Mouse (Mus musculus) neural tube, embryonic 11.5 days (tissue): Measurements from ENCODE around the gene Zfp775. TPM values are rescaled to one million over a fixed set of nuclear protein-coding genes. Genes with fewer than 3 reads are reported as not detected.

Source experiments
- ATAC-seq: fragments of 200-750 bp; cut with Nextera tagmentation; 2 replicates; pipeline ENCODE4 v1.8.0; 2017; ENCODE audit warnings: moderate number of reproducible peaks, mild to moderate bottlenecking, moderate TSS enrichment, moderate library complexity; ENCODE audit not compliant: insufficient read depth, low FRiP score, low TSS enrichment
- DNase-seq: peaks from one replicate; pipeline ENCODE4 v3.0.0-alpha.2; 2015; ENCODE audit warnings: low spot score
- H3K27ac ChIP-seq: fragments of 300-500 bp; sonication (generic); 2 replicates; pipeline ENCODE4 v1.5.1; 2014; ENCODE audit warnings: low read depth, mild to moderate bottlenecking, low read length
- H3K27me3 ChIP-seq: fragments of 300-500 bp; sonication (generic); 2 replicates; pipeline ENCODE4 v1.6.1; 2014; ENCODE audit warnings: mild to moderate bottlenecking, low read length, mixed read lengths; ENCODE audit not compliant: control insufficient read depth, insufficient read depth
- H3K36me3 ChIP-seq: fragments of 300-500 bp; sonication (generic); 2 replicates; pipeline ENCODE4 v1.6.1; 2014; ENCODE audit warnings: mild to moderate bottlenecking, low read length, moderate library complexity, mixed read lengths; ENCODE audit not compliant: control insufficient read depth, insufficient read depth
- H3K4me1 ChIP-seq: fragments of 300-500 bp; sonication (generic); 2 replicates; pipeline ENCODE4 v1.6.1; 2014; ENCODE audit warnings: low read length, mixed read lengths; ENCODE audit not compliant: control insufficient read depth, insufficient read depth
- H3K4me2 ChIP-seq: fragments of 300-500 bp; sonication (generic); 2 replicates; pipeline ENCODE4 v1.6.1; 2014; ENCODE audit warnings: low read depth, mild to moderate bottlenecking, moderate library complexity
- H3K4me3 ChIP-seq: fragments of 300-500 bp; sonication (generic); 2 replicates; pipeline ENCODE4 v1.5.1; 2014; ENCODE audit warnings: low read depth, low read length
- H3K9ac ChIP-seq: fragments of 300-500 bp; sonication (generic); 2 replicates; pipeline ENCODE4 v1.6.1; 2014; ENCODE audit warnings: mild to moderate bottlenecking, low read length
- H3K9me3 ChIP-seq: fragments of 300-500 bp; sonication (generic); 2 replicates; pipeline ENCODE4 v1.6.1; 2016; ENCODE audit warnings: low read length; ENCODE audit not compliant: control insufficient read depth
- WGBS: fragments of 180-500 bp; shearing (Covaris S2); extraction: QIAGEN DNeasy Blood & Tissue Kit; methylation state at CpG from one replicate; pipeline ENCODE4 v1.1.7; 2014; 5-methylcytosine and 5-hydroxymethylcytosine counted together
- polyA plus RNA-seq: library from polyadenylated mRNA; unstranded; fragments of >200 nt; fragmentation: Nextera tagmentation; extraction: Ambion mirVana; gene quantifications from 2 replicates; pipeline ENCODE4 v1.2.1, GENCODE M21; 2014

Zfp775 gene
- polyA plus RNA-seq, 1 experiment from 2014 or later = 9.3 TPM

DNA sequence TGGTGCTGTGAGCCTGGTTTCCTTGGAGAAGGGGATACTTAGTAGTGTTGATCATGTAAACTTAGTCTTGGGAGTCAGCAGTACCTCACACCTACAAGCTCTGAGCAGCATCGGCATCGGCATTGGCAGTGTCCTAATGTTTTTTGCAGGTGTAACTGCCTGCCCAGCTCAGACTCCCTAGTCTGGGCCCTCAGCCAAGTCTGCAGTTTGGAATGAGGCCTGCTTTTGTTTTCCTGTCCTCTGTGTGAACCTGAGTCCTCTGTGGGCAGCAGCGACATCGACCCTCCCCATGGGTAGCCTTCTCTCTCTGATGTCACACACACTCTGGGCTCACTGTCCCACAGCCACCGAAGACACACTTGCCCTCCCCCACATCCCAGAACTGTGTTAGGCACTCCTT is 35.6 kb upstream of the Zfp775 start:
- peaks cover 2% of the 10 kb centered on the region; the same call in 1 of the 2 replicates for H3K36me3 ChIP-seq
- no peak for ATAC-seq

DNA sequence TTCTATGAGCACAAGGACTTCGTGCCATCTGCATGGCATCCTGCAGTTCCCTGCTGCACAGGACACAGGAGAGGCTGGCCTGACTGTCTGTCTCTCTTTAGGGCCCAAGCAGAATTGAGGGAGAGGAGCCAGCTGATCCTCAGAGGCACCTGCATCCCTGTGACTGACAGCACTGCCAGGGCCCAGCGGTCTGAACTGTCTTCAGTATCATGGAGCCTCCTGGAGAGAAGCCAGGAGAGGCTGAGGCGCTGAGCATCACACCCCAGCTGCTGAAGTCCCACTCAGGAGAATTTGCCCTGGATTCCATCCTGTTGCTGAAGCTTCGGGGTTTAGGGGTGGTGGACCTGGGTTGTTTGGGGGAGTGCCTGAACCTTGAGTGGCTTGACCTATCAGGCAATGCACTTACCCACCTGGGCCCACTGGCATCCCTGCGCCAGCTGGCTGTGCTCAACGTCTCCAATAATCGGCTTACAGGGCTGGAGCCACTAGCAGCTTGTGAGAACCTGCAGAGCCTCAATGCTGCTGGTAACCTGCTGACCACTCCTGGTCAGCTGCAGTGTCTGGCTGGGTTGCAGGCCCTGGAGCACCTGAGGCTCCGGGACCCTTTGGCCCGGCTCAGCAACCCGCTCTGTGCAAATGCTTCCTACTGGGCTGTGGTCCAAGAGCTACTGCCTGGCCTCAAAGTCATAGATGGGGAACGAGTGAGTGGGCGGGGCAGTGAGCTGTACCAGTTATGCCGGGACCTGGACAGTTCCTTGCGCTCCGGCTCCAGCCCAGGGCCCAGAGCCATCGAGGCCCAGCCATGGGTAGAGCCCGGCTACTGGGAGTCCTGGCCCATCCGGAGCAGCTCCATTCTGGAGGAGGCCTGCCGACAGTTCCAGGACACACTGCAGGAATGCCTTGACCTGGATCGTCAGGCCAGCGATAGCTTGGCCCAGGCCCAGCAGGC is 33.6 kb upstream of the Zfp775 start:
- no peak for ATAC-seq
- 88% methylated on average over 21 of the region's 21 CpGs for WGBS
- Histone ChIP-seq H3K36me3 (peaks cover 2% of the 10 kb centered on the region; the same call in 1 of the 2 replicates), H3K4me1 (no peaks in the 10 kb centered on the region), H3K9ac (no peak overlapping the region), H3K27me3 (no peaks in the 10 kb centered on the region), H3K4me2 (no peak overlapping the region), H3K27ac (no peak overlapping the region), H3K4me3 (no peak overlapping the region), H3K9me3 (no peaks in the 10 kb centered on the region)
- no peak for DNase-seq

More for the DNA sequence above, 35.6 kb upstream of the Zfp775 start:
- WGBS = 63% methylated on average over 5 of the region's 5 CpGs
- no peak overlapping the region for H3K4me3 ChIP-seq
- no peaks in the 10 kb centered on the region for H3K4me1 ChIP-seq
- no peak overlapping the region for H3K4me2 ChIP-seq
- H3K27ac ChIP-seq = no peak overlapping the region
- no peak overlapping the region for H3K9ac ChIP-seq
- no peaks in the 10 kb centered on the region for H3K9me3 ChIP-seq
- peak; percentile 24 for DNase-seq
- no peaks in the 10 kb centered on the region for H3K27me3 ChIP-seq

DNA sequence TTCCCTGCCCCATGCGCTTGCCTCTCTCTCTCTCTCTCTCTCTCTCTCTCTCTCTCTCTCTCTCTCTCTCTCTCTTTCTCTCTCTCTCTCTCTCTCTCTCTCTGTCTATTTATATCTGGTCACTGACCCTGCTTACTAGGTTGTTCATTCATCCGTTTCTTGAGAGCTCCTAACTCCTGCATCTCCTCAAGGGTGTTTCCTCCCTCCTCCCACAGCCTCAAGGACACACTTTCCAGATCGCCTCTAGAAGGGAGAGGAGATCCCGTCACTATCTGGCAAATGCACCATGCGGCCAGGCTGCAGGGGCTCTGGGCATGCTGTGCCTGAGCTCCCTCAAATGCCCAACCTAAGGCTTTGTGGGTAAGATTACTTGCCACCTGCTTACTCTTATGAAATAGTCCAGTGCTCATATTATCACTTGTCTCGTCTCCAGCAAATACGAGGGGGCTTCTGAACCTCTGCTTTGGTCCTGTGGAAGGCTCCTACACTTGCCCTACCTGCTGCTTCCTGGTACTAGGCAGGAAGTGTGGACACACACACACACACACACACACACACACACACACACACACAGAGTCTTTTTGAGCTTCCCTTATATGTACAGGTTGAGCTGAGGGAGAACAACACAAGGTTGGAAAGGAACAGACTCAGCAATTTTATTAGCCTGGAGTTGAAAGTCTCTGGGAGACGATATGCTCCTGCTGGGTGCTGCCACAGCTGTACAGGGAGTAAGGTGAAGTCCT is 32.6 kb upstream of the Zfp775 start:
- H3K4me1 ChIP-seq = no peaks in the 10 kb centered on the region
- H3K27ac ChIP-seq = no peak overlapping the region
- H3K4me3 ChIP-seq = no peak overlapping the region
- no peaks in the 10 kb centered on the region for H3K27me3 ChIP-seq
- DNase-seq (no peak), ATAC-seq (no peak)
- H3K9me3 ChIP-seq = no peaks in the 10 kb centered on the region
- H3K36me3 ChIP-seq = peaks cover 2% of the 10 kb centered on the region; the same call in 1 of the 2 replicates
- WGBS = 88% methylated on average over 8 of the region's 8 CpGs
- no peak overlapping the region for H3K4me2 ChIP-seq
- no peak overlapping the region for H3K9ac ChIP-seq

DNA sequence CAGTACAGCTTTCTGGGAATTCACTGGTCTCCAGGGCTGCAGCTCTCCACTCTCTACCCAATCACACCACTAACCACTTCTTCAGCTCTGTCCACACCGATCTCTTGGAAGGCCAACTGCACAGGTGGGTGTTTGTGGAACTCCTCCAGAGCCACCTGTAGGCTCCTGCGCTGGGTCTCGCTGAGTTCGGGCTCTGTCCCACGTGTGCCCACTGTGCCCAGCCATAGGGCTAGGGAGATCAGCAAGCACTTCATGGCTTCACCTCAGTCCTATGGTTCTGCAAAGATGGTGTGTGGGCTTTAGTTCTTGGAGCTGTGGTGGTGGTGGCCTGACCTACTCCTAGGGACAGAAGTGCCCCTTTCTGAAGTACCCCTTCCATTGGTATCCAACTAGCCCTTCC is 29.8 kb upstream of the Zfp775 start:
- 92% methylated on average over 5 of the region's 5 CpGs for WGBS
- H3K27me3 ChIP-seq = no peaks in the 10 kb centered on the region
- no peak overlapping the region for H3K4me2 ChIP-seq

DNA sequence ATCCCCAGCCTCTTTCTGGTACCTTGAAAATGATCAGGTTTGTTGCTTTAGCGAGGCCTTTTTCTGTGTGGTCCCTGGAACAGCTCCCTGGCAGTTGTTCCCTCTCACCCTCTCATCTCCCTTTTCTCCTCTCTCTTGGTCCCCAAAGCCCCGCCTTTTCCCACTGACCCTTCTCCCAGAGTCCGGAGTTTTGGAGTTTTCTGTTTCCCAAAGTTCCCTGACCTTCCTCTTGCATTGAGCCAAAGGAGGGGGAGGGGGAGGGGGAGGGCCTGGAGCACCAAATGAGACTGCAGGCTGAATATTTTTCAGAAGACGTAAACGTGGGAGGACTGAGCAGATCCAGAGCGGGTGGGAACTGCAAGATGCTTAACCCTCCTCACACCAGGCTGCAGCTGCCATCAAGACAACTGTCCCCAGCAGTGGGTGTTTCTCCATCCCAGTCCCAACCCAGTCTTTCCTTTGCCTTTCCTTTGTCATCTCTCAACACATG is 29.2 kb upstream of the Zfp775 start, which contains the start of gene Rarres2:
Rarres2 (minus strand) TSS at position 218 of the 490 bp plus-strand sequence.
- peak; percentile 17 for DNase-seq
- Histone ChIP-seq H3K4me1 (no peaks in the 10 kb centered on the region), H3K36me3 (no peaks in the 10 kb centered on the region; the same call in 1 of the 2 replicates), H3K9ac (no peak within 1 kb of the TSS), H3K9me3 (no peaks in the 10 kb centered on the region), H3K27me3 (no peaks in the 10 kb centered on the region), H3K4me3 (no peak within 1 kb of the TSS), H3K27ac (no peak within 1 kb of the TSS), H3K4me2 (no peak within 1 kb of the TSS)
- no peak for ATAC-seq
- WGBS = 31% methylated on average over 6 of the region's 6 CpGs

More for the DNA sequence above, 29.8 kb upstream of the Zfp775 start:
- ATAC-seq = no peak
- DNase-seq = no peak
- Histone ChIP-seq H3K27ac (no peak overlapping the region), H3K9ac (no peak overlapping the region), H3K36me3 (no peaks in the 10 kb centered on the region; the same call in 1 of the 2 replicates), H3K9me3 (no peaks in the 10 kb centered on the region), H3K4me3 (no peak overlapping the region), H3K4me1 (no peaks in the 10 kb centered on the region)

DNA sequence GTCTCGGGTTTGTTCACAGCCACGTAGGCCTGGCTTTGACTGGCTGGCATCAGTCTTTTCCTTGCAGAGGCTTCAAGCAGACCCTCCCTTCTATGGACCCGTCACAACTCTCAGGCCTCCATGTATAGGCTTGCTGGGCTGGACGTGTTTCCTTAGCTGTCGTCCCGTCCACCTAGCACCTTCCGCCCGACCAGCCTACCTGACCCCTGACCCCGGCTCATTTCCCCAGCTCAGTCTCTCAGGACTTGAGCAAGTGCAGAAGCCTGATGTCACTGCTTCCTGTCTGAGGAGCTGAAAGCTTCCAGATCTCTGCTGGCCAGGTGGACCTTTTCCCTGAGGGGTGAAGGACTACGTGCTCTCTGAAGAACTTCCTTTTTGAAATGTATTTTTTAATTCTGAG is 28.6 kb upstream of the Zfp775 start:
- Histone ChIP-seq H3K36me3 (no peaks in the 10 kb centered on the region; the same call in 1 of the 2 replicates), H3K4me2 (no peak overlapping the region), H3K4me3 (no peak overlapping the region), H3K9me3 (no peaks in the 10 kb centered on the region), H3K4me1 (no peaks in the 10 kb centered on the region), H3K27me3 (no peaks in the 10 kb centered on the region), H3K27ac (no peak overlapping the region), H3K9ac (no peak overlapping the region)
- ATAC-seq (no peak), DNase-seq (peak; percentile 14)
- WGBS = 52% methylated on average over 10 of the region's 10 CpGs

DNA sequence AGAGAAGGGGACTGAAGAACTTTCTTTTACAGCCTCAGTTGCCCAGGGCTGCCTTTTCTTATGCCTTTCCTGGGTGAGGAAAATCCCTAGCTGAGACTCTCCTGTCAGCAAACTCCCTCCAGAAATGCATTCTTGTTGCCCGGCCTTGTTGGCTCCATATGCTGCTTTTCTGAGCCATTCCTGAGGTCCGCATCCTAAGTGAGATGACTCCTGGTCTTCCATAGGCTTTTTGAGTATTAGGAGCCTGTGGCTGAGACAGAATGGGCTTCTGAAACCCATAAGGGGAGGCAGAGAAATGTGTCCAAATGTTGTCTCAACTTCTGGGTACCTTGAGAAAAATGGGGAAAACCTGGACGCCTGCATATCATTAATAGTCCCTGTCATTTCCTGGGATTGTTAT is 27.9 kb upstream of the Zfp775 start:
- Histone ChIP-seq H3K36me3 (no peaks in the 10 kb centered on the region), H3K9ac (no peak overlapping the region), H3K4me3 (no peak overlapping the region), H3K9me3 (no peaks in the 10 kb centered on the region), H3K27ac (no peak overlapping the region), H3K4me2 (no peak overlapping the region), H3K4me1 (no peaks in the 10 kb centered on the region), H3K27me3 (no peaks in the 10 kb centered on the region)
- ATAC-seq (no peak), DNase-seq (no peak)
- 81% methylated on average over 3 of the region's 3 CpGs for WGBS

DNA sequence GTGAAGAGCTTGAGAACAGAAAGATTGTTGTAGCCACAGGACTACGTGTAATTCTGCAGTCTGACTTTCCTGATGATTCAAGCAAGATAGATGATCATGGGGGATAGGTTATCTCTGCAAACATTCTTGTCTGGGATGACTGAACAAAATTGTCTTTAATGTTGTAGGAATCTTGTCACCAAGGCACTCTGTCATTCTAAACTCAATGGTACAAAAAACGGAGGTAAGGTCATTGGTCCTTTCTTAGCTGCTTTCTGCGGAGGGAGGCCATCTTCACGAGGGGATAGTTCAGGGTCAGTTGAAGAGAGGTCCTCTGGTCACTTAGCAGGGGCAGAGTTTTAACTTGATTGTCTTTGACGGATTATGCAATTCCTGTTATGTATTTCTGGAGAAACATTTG is 23.1 kb upstream of the Zfp775 start:
- no peaks in the 10 kb centered on the region for H3K36me3 ChIP-seq
- peaks cover 2% of the 10 kb centered on the region; the same call in 1 of the 2 replicates for H3K4me1 ChIP-seq
- H3K27ac ChIP-seq = no peak overlapping the region
- no peak overlapping the region for H3K4me2 ChIP-seq
- no peak overlapping the region for H3K4me3 ChIP-seq
- DNase-seq (no peak), ATAC-seq (no peak)
- no peaks in the 10 kb centered on the region for H3K9me3 ChIP-seq
- no peaks in the 10 kb centered on the region for H3K27me3 ChIP-seq
- WGBS = 71% methylated on average over 5 of the region's 5 CpGs
- no peak overlapping the region for H3K9ac ChIP-seq
